Mouse (Mus musculus) c-Kit-negative CD71-positive TER-119-positive erythroid progenitor cells, embryonic 14.5 days (primary cell): ENCODE results near the gene Ambra1.

ENCODE experiments used
- DNase-seq: peaks from one replicate; pipeline ENCODE4 v3.0.0-alpha.2; 2013; ENCODE audit warnings: low read depth, low spot score

The Ambra1 gene

DNA sequence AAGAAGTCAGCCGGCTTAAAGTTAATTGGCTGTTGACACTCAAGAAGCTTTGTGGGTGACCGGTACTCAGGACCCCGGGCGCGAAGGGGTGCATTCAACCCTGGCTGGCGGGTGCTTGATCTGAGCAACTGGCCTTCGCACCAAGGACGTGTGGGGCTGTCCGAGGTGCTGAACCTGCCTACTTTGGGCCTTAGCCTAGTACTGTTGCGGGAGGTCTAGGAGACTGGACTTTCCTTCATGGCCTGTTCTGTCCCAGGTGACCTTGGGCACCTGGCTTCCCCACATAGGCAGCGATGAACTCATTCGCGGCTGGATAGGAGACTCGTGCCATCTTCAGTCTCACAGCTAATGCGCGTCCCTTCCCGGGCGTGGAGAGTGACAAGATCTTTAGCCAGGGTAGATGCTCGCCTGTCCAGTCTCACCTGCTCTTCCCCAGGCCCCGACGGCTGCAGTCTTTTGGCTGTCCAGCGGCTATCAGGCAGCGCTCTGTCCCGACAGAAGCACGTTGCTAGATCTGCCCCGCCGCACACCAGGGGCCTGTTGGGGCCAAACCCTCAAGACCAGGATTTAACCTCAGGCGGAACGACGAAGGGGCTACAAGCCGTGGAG, 191.4 kb downstream of the Ambra1 start:
- DNase-seq = no peak

- DNase-seq = no peak
Measured at GRCm38 (mm10) chr2:91921790-91922570, 192.0 kb downstream of the Ambra1 start.

DNA sequence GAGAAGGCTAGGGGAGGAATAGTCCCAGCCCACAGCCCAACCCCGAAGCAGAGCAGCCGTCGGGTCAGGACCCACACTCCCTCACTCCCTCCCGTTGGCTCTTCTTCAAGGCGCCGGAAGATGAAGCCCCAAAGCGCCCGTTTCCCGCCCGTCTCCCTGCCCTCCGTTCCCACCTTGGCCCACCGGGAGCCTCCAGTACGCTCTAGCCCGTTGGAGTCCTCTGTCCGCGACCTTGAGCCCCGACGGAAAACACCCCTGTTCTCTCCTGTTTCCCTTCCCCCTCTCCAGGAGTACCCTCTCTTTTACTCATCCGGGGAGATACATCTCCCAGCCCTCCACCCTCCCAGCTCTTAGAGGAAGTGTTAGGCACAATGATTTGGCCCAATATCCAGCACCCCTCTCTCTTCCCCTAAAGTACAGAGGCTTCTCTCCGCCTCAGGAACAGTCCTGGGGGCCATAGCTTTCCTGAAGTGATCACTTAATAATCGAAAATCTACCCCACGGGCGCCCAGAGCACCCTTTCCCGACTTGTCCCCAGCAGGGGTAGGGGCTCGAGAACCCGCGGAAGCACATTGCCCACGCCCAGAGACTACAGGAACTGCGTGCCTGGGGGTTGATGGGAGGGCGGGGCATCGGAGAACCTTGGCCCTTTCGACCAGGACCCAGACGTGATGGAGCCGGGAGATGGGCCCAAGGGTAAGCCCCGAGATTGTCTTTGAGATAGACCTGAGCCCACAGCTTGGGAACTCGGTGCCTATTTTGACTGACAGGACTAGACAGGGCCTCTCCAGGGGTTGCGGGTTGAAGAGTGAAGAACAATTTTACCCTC, 192.9 kb downstream of the Ambra1 start:
- no peak for DNase-seq

GRCm38 (mm10) chr2:91923415-91924337, 193.7 kb downstream of the Ambra1 start:
- no peak for DNase-seq

DNA sequence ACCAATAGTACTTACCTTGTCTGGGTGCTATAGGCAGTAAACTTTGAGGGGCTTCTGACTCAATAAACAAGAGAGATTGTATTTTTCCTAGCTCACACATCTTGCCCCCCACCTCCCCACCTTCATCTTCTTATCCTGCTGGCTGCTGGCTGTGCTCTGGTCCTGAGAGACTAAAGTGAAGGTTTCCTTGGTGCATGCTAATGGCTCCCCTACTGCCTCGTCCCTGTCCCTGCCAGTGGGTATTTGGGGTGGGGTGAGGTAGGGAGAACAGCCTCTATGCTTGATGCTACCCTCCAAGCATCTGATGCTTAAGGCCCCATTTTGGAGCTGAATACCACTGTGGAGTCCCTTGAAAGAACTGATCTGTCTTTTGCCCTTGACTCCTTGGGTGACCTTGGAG, 194.8 kb downstream of the Ambra1 start:
- no peak for DNase-seq

DNA sequence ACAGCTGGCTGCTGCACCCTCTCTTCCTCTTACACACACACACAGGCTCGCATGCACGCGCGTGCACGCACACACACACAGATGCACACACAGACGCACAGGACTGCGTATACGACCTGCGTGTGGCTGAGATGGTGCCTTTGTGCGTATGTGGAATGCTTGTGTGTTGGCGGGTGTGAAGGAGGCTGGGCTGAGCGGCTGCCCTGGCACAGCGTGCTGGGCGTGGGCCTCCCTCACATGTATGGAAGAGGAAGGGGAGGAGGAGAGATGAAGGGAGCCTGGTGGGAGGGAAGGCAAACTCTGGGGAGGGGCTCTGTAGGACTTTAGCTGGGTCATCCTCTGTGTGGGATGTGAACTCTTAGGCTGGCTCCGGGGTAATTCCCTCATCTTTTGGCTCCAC, 195.5 kb downstream of the Ambra1 start:
- no peak for DNase-seq

- no peak for DNase-seq
Measured at GRCm38 (mm10) chr2:91926949-91927348, 197.0 kb downstream of the Ambra1 start, which contains the start of gene Chrm4. Gene Chrm4, plus strand, starts transcription at chr2:91927249.

DNA sequence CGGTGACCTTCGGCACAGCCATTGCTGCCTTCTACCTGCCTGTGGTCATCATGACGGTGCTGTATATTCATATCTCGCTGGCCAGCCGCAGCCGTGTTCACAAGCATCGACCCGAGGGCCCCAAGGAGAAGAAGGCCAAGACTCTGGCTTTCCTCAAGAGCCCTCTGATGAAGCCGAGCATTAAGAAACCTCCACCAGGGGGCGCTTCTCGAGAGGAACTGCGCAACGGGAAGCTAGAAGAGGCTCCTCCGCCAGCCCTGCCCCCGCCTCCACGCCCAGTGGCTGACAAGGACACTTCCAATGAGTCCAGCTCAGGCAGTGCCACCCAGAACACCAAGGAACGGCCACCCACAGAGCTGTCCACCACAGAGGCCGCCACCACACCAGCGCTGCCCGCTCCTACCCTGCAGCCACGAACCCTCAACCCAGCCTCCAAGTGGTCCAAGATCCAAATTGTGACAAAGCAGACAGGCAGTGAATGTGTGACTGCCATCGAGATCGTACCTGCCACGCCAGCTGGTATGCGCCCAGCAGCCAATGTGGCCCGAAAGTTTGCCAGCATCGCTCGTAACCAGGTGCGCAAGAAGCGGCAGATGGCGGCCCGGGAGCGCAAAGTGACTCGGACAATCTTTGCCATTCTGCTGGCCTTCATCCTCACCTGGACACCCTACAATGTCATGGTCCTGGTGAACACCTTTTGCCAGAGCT, 198.0 kb downstream of the Ambra1 start:
- DNase-seq = peak; percentile 49

- DNase-seq = no peak
Measured at GRCm38 (mm10) chr2:91928534-91929350, 198.8 kb downstream of the Ambra1 start.

DNA sequence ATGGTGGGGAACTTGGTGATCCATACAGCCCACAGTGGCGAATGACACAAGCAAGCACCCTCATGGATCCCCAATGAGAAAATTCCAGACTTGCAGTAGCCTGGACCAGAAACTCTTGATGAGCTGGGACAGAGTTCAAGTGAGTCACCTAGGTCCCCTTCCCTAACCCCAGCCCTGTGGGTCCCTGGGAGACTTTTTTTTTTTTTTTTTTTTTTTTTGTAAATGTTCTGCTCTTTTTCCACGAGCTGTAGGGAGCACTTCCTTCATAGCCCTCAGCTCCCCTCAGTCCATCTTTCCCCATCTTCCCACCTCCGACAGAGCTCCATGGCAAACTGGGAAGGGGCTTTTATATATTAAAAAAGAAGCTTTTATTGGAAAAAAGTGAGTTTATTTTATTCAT, 199.5 kb downstream of the Ambra1 start:
- no peak for DNase-seq

GRCm38 (mm10) chr2:91929936-91930335, 200.0 kb downstream of the Ambra1 start:
- DNase-seq = peak; percentile 43

DNA sequence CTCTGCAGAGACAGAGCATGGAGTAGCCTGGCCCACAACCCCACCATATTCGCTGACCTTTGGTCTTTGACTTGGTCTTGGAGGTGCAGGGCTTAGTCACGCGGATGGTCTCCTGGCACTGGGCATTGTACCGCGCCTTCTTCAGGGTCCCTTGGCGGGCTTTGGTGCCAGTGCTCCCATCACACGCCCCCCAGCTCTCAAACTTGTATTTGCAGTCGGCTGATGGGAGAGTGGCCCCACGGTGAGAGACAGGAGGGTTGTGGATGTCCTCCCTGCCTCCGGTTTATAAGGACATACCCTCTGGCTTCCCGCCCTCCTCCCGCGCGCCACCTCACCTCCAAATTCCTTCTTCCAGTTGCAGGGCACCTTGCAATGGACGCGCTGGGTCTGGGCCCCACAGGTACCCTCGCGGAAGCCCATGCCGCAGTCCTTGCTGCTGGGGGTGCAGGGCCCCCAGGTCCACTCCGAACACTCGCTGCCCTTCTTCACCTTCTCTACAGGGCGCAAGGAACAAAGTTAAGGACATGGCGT, 200.9 kb downstream of the Ambra1 start:
- no peak for DNase-seq

DNA sequence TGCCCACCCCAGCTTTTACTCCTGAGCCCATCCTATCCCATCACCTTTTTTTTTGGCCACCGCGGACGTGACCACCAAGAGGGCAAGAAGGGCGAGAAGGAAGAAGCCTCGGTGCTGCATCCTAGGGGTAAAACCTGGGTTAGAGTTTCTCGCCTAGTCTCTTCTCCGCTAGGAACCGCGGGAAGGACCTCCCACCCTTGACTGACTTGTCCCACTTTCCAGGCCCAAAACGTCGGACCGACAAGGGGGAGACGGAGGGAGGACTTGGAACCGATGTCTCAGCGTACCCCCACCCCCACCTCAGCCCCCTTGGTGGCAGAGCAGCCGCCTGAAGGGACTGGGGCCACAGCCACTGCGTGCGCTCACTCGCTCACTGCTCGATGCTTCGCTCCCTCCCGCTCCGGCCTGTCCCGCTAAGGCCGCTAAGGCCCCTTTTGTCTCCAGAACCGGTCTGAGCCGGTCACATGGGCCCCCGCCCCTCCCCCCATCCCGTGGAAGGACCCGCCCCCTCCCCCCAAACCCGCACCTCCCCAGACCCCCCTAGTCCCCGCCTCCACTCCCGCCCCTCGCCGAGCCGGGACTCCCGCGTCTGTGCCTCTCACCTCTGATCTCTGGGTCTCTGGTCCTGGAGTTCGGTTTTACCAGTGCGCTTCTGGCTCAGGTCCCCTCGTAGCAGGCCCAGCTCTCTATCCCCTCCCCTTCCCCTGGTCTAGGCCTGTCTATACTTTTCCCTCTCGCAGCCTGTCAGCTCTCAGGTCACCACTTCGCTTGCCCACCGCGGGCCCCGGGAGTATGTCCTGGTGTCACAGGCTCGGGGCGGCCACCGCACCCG, 201.6 kb downstream of the Ambra1 start:
- no peak for DNase-seq

DNA sequence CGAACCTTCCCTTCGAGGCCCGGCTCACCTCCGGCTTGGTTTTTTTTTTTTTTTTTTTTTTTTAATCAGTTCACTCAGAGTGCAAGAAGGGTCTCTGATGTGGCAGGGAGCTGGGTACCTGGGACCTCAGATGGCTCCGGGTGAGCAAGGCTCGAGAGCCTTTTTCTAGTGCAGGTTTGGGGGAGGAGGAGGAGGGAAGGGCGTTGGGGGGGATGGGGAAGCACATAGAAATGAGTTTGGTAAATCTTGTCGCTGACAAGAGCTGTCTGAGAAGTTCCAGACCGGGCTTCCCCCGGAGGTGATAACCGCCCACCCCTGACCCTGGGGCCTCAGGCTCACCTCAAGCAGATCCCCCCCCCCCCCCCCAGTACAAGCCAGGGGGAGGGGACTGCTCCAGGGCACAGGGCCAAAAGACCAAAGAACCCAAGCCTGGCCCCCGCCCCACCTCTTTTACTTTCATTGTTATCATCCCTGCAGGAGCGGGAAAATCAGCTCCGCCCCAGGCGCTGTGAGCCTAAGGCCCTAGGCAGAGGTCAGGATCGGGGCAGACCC, 202.3 kb downstream of the Ambra1 start, which contains the start of gene Mdk:
TSS of gene Mdk (minus strand) at position 138 of the 552 bp plus-strand sequence.
- no peak for DNase-seq

DNA sequence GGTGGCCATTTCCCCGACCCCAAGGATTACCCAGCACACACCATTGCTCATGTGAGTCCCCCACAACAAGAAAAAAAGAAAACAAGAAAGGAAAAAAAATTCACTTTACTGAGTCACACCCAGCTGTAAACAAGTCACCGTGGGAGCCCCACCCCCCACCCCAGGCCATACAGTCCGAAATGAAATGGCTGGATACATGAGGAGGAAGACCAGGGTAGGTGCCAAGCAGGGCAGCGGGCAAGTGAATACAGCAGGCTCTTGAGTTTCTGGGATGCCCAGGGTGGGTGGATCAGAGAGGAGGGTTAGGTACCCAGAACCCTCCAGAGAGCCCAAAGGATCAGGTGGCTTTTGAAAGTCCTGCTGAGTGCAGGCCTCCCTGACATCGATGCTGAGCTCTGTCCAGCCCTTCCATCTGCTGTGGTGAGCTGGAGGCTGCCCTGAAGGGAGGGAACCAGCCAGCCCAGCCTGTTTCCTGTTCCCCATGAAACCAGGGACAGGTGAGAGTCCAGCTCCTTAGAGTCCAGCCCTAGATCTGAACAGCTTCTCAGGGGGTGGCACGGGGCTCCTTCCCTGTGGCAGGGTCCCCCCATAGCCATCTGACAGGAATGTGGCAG, 202.9 kb downstream of the Ambra1 start:
- no peak for DNase-seq

GRCm38 (mm10) chr2:91933471-91933870, 203.5 kb downstream of the Ambra1 start:
- no peak for DNase-seq

- no peak for DNase-seq
Measured at GRCm38 (mm10) chr2:91934016-91934415, 204.1 kb downstream of the Ambra1 start.
